Mouse (Mus musculus) cerebellum, adult (tissue): Measurements from ENCODE around the gene Olfr668.
"Not testable (repeated sequence)": the region's sequence is repeated elsewhere in the genome, so short reads cannot be mapped to it uniquely, and the experiment has no call there.

Experiments
- ATAC-seq: cut with Nextera tagmentation; 2 replicates; pipeline ENCODE4 v1.9.2; 2017; ENCODE audit warnings: mild to moderate bottlenecking, moderate library complexity, mixed read lengths; ENCODE audit not compliant: insufficient number of reproducible peaks, low FRiP score, low TSS enrichment

Olfr668 gene

DNA sequence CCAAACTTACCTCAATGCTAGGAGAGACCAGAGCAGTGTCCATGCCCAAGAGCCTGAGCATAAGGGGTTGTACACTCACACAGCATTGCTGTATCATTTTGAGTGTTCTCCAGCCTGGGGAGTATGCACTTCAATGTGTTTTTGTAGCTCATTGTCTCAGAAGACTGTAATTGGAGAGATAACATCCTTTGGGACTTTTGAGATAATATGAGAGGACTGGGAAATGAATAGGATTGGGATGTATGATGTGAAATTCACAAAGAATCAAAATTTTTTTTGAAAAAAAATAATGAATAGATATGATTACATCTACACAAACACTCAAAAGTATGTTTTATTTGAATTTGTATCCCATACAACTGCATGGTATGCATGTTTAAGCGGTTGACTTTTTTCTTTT is at the start of gene Olfr668:
Olfr668 (minus strand) TSS at position 101 of the 400 bp plus-strand sequence.
- no peak for ATAC-seq

DNA sequence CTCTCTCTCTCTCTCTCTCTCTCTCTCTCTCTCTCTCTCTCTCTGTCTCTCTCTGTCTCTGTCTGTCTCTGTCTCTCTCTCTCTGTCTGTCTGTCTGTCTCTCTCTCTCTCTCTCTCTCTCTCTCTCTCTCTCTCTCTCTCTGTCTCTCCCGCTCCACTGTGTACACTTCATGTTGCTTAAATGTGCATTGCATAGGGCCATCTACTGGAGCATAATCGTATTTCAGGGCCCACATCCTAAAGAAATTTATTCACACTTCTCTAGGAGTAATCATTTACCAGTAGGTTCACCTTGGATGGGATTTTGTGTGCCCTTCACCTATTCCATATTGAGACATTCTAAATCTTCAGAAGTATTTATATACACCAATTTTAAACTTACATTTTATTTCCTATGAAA is 44.6 kb upstream of the Olfr668 start:
- ATAC-seq, result not testable (repeated sequence)

DNA sequence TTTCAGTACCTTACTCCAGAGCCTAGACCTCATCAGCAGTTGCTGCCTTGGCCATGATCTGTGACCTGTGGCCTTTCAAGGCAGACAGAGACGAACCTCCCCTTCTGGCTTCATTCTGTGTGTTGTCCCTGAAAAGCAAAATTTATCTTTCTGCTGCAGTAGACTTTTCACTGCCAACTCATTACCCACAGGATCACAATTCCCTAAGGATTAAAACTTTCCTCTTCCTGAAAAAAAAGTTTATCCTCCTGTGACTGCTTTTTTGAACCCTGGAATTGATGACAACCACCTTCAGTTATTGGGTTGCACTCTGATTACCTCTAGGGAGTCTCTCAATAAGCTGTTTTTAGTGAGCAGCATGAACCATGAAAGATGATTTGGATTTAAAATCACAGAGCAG is 34.7 kb upstream of the Olfr668 start, which contains the start of gene Olfr670:
Olfr670 (minus strand) TSS at position 101 of the 400 bp plus-strand sequence.
- ATAC-seq, result no peak

DNA sequence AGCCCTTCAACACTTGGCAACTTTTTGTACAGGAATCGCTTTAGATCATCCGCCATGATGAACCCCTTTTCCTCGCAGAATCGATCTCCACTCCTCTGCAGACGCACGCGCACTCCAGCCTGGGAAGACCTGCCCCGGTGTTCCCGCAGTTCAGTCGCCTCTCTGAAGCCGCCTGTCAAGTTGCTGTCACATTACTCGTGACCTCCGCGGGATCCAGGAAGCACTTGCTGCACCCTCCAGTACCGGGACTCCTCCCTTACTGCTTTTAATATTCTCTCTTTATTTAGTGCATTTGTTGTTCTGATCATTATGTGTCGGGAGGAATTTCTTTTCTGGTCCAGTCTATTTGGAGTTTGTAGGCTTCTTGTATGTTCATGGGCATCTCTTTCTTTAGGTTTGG is 22.4 kb upstream of the Olfr668 start:
- ATAC-seq, result not testable (repeated sequence)

DNA sequence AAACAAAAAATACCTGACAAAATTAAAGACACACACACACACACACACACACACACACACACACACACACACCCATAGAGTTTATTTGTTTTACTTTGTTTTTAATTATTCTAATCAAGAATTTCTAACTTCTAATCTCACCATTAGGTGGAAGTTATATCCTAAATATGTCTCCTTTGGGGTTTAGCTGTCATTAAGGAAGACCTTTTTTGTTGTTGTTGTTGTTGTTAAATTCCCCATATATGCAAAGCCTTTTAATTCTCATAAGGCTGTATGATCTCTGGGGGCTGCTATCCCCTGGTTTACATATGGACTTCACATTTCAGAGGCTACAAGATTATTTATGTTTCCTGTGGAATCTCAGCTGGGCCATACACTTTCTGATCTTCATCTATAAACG is 6.1 kb upstream of the Olfr668 start, which contains the start of gene Olfr669:
Olfr669 (plus strand) TSS at position 301 of the 400 bp plus-strand sequence.
- ATAC-seq, result no peak

DNA sequence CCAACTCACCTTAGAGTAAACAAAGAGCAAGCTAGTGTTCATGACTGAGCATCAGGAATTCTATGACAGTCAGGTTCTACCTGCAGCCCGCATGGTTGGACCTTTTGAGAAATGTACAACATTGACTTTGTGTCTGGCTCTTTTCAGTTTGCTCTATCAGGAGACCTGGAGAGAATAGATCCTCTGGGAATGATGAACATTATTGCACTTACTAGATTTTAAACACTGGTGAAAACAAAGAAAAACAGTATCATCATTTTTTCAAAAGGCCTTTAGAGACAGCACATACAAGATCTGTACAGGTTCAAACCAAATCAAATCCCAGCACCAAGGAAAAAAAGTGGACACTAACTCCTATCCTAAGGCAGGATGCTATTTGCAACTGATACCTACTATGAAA is 6.5 kb downstream of the Olfr668 start, which contains the start of gene Olfr667:
Olfr667 (minus strand) TSS at position 101 of the 400 bp plus-strand sequence.
- ATAC-seq, result no peak

DNA sequence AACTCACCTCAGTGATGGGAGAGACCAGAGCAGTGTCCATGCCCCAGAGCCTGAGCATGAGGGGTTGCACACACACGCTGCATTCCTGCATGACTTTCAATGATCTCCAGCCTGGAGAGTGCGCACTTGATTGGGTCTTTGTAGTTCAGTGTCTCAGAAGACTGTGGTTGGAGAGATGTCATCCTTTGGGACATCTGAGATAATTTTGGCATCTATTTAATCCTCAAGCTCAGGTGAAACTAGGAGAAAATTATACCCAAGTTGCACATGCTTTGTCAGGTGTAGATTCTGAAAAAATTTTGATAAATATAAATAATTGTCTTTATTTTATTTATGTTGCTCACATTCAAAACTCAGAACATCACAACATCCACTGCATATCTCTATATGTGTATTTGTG is 32.0 kb downstream of the Olfr668 start, which contains the start of gene Olfr666:
Olfr666 (minus strand) TSS at position 101 of the 400 bp plus-strand sequence.
- no peak for ATAC-seq

DNA sequence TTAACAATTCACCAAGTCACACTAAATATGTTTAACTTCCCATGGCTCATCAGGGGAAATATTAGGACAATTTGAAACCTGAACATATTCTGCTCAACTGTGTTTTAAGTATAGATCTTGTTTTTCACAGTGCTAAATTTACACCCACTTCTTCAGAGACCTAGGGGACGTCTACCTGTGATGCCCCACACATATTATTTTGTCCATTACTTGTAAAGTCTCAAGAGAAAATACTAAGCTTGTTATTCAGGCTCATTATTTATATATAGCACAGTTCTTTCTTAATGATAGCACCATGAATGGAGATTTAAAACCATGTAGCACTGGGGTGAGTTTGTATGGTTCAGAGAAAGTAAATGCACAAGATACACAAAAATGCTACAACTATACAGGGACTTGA is 50.1 kb downstream of the Olfr668 start, which contains the start of gene Olfr665:
Olfr665 (plus strand) TSS at position 301 of the 400 bp plus-strand sequence.
- ATAC-seq, result no peak
